Mouse (Mus musculus): ENCODE data around the gene Gbgt1. TPM values are rescaled to one million over a fixed set of nuclear protein-coding genes. Genes with fewer than 3 reads are reported as not detected.

Gene Gbgt1
- total RNA-seq, 1 experiment from 2014 or later = 0.76 TPM

GRCm38 (mm10) chr2:28539206-28539605, 42.5 kb downstream of the Gbgt1 start:
- no peak for ATAC-seq (replicated peaks; ENCODE audit: insufficient number of reproducible peaks, low FRiP score, low TSS enrichment, poor library complexity, severe bottlenecking)

GRCm38 (mm10) chr2:28539949-28540348, 43.3 kb downstream of the Gbgt1 start:
- peak; percentile 92 for ATAC-seq (replicated peaks; ENCODE audit: insufficient number of reproducible peaks, low FRiP score, low TSS enrichment, poor library complexity, severe bottlenecking)

DNA sequence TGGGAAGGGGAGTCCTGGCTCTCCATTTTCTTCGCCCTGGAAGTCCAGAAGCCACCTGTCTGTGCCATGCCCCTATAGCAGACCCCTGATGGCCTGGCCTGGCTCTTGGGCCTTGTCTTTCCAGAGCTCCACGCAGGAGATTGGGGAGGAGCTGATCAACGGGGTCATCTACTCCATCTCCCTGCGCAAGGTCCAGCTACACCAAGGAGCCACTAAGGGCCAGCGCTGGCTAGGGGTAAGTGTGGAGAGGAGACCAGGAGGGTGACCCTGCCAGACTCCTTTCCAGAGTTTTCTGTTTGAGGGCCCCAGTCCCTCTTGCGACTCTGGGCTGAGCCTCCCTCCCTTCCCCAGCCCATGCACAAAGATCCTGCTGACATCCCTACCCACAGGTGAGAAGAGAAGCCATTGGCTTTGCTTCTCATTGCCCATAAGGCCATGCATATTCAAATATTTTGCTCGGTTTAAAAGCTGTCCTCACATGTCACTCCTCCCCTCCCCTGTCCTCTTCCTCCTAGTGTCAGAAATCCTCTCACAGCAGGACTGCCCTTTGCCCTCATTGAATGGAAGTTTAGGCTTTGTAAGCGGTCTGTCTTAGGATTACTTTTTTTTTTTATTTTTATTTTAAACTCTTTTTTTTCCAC, 44.0 kb downstream of the Gbgt1 start:
- no peak for ATAC-seq (replicated peaks; ENCODE audit: insufficient number of reproducible peaks, low FRiP score, low TSS enrichment, poor library complexity, severe bottlenecking)

DNA sequence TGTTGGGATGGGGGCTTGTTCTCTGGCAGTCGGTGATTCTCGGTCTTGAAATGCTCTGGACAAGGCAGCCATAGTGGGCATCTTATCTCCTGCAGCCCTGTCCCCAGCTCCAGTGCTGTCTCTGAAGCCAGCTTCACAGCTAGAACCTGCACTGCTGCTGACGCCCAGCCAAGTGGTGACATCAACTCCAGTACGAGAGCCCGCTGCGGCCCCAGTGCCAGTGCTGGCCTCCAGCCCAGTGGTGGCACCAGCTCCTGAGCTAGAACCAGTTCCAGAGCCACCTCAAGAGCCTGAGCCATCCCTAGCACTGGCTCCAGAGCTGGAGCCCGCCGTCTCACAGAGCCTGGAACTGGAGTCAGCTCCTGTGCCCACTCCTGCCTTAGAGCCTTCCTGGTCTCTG, 47.2 kb downstream of the Gbgt1 start:
- ATAC-seq (replicated peaks; ENCODE audit: insufficient number of reproducible peaks, low FRiP score, low TSS enrichment, poor library complexity, severe bottlenecking) = no peak

DNA sequence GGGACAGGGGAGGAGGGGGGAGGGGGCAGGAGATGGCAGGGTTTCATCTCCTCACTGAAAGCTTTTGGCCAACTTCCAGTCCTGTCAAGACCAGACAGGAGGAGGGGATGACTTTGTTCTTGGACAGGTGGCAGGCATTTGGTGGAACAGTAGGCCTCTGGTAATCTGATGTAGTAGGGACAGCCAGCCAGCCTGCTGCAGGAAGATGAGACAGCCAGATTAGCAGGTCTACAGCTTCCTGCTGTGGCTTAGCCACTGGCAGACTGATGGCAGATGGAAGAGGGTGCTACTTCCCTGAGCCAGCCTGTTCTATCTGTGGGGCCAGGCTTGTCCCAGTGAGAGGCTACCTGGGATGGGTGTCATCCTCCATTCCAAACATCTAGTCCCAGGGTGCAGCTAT, 49.3 kb downstream of the Gbgt1 start:
- ATAC-seq (replicated peaks; ENCODE audit: insufficient number of reproducible peaks, low FRiP score, low TSS enrichment, poor library complexity, severe bottlenecking) = no peak

GRCm38 (mm10) chr2:28546560-28546959, 49.9 kb downstream of the Gbgt1 start:
- no peak for ATAC-seq (replicated peaks; ENCODE audit: insufficient number of reproducible peaks, low FRiP score, low TSS enrichment, poor library complexity, severe bottlenecking)

GRCm38 (mm10) chr2:28547237-28548172, 50.8 kb downstream of the Gbgt1 start:
- peak; percentile 80 for ATAC-seq (replicated peaks; ENCODE audit: insufficient number of reproducible peaks, low FRiP score, low TSS enrichment, poor library complexity, severe bottlenecking)

- ATAC-seq (replicated peaks; ENCODE audit: insufficient number of reproducible peaks, low FRiP score, low TSS enrichment, poor library complexity, severe bottlenecking) = no peak
Observed at GRCm38 (mm10) chr2:28549157-28549556, 52.5 kb downstream of the Gbgt1 start.

- ATAC-seq (replicated peaks; ENCODE audit: insufficient number of reproducible peaks, low FRiP score, low TSS enrichment, poor library complexity, severe bottlenecking) = no peak
Observed at GRCm38 (mm10) chr2:28552301-28552700, 55.6 kb downstream of the Gbgt1 start.

Other genes with a start within 250 kb of the Gbgt1 start
- gene Ppp1r26, start 50.1 kb upstream of the Gbgt1 start, total RNA-seq (2017) = 0.10 TPM in 1 of 3 replicates, not detected in the others
- gene 1700007K13Rik, start 30.6 kb upstream of the Gbgt1 start, total RNA-seq (2017) = not detected in 3 replicates
- gene Mrps2, start 28.8 kb upstream of the Gbgt1 start, total RNA-seq (2017) = 6.6 to 12.3 TPM (median 7.7 TPM) in 3 replicates
- not detected in 3 replicates for gene Gm10134, start 9.2 kb downstream of the Gbgt1 start, total RNA-seq (2017)
- 3.5 to 14.6 TPM (median 9.2 TPM) in 3 replicates for gene Ralgds, start 16.2 kb downstream of the Gbgt1 start, total RNA-seq (2017)
- not detected in 3 replicates for gene Cel, start 66.5 kb downstream of the Gbgt1 start, total RNA-seq (2017)
- gene Gtf3c5, start 86.9 kb downstream of the Gbgt1 start, total RNA-seq (2017) = 5.6 to 17.7 TPM (median 9.1 TPM) in 3 replicates
- 1.6 to 8.2 TPM (median 4.6 TPM) in 3 replicates for gene Gfi1b, start 125.1 kb downstream of the Gbgt1 start, total RNA-seq (2017)
- gene Tsc1, start 144.3 kb downstream of the Gbgt1 start, total RNA-seq (2017) = 14.2 to 29.8 TPM (median 24.7 TPM) in 3 replicates
- gene Spaca9, start 202.8 kb downstream of the Gbgt1 start, total RNA-seq (2017) = 1.3 to 10.1 TPM (median 3.3 TPM) in 3 replicates
- 0.39 to 1.6 TPM in 2 of 3 replicates, not detected in the other for gene Ak8, start 203.3 kb downstream of the Gbgt1 start, total RNA-seq (2017)

Measured in monocyte, adult 5-6 weeks (primary cell).